Mouse (Mus musculus) small intestine, adult 2 months (tissue): Measurements from ENCODE around the gene Vwa1. TPM values are rescaled to one million over a fixed set of nuclear protein-coding genes. Genes with fewer than 3 reads are reported as not detected.

ENCODE experiments used
- H3K27ac ChIP-seq: fragments of 200-500 bp; 2 replicates; pipeline ENCODE4 v1.5.1; 2012; ENCODE audit warnings: low read depth, low read length, control low read depth, inconsistent platforms; ENCODE audit not compliant: insufficient read depth
- H3K27me3 ChIP-seq: fragments of 200-500 bp; 2 replicates; pipeline ENCODE4 v1.6.1; 2012; ENCODE audit warnings: mild to moderate bottlenecking, moderate library complexity, low read length, inconsistent platforms; ENCODE audit not compliant: control insufficient read depth, insufficient read depth
- H3K36me3 ChIP-seq: fragments of 200-500 bp; 2 replicates; pipeline ENCODE4 v1.6.1; 2012; ENCODE audit warnings: mild to moderate bottlenecking, low read length, control low read depth, inconsistent platforms; ENCODE audit not compliant: control insufficient read depth, insufficient read depth
- H3K4me1 ChIP-seq: fragments of 200-500 bp; 2 replicates; pipeline ENCODE4 v1.6.1; 2012; ENCODE audit warnings: low read length, inconsistent platforms, mixed read lengths; ENCODE audit not compliant: control insufficient read depth, insufficient read depth, insufficient read length
- H3K4me3 ChIP-seq: fragments of 200-500 bp; 2 replicates; pipeline ENCODE4 v1.5.1; 2012; ENCODE audit warnings: low read depth, mild to moderate bottlenecking, control low read depth, inconsistent platforms, low read length, moderate library complexity
- CTCF ChIP-seq: fragments of 200-500 bp; IDR thresholded peaks from 2 replicates; pipeline ENCODE4 v1.5.1; 2012; ENCODE audit warnings: low read depth, mild to moderate bottlenecking, control low read depth, inconsistent platforms, low read length, moderate library complexity, mixed read lengths; ENCODE audit not compliant: insufficient replicate concordance, insufficient read length; ENCODE audit errors: extremely low read depth
- POLR2A ChIP-seq: fragments of 200-500 bp; IDR thresholded peaks from 2 replicates; pipeline ENCODE4 v1.6.1; 2012; ENCODE audit warnings: low read depth, mild to moderate bottlenecking, control low read depth, inconsistent platforms, low read length, moderate library complexity
- WGBS: fragments of 180-500 bp; shearing (Covaris S2); methylation state at CpG from one replicate; pipeline ENCODE4 v1.1.7; 2018; 5-methylcytosine and 5-hydroxymethylcytosine counted together
- polyA plus RNA-seq: library from polyadenylated mRNA; depleted of rRNA; stranded (reverse); fragments of >200 nt; gene quantifications from 2 replicates; pipeline ENCODE4 v1.2.3, GENCODE M21; 2012; rRNA removed

Gene Vwa1
- polyA plus RNA-seq, result 18.5 and 125 TPM in 2 replicates

- peak within 1 kb of the TSS; percentile 69 for H3K4me3 ChIP-seq
- peaks cover 48% of the 10 kb centered on the region for H3K4me1 ChIP-seq
- 0 out of 2 replicates have a peak, but pooled peaks cover 5% of the 10 kb centered on the region for H3K36me3 ChIP-seq
- WGBS, result under 1% methylated on average over 35 of the region's 35 CpGs
- peak; percentile 76 for TF ChIP-seq POLR2A
- TF ChIP-seq CTCF, result no peak
- H3K27me3 ChIP-seq, result no peaks in the 10 kb centered on the region
- peak within 1 kb of the TSS; percentile 91 for H3K27ac ChIP-seq
Measured at GRCm38 (mm10) chr4:155774280-155774754, at the start of gene Vwa1. TSS of gene Vwa1 (minus strand) at chr4:155774698.

GRCm38 (mm10) chr4:155823443-155823842 lies 48.9 kb upstream of the Vwa1 start:
- no peaks in the 10 kb centered on the region for H3K4me1 ChIP-seq
- no peak overlapping the region for H3K27ac ChIP-seq
- no peaks in the 10 kb centered on the region for H3K27me3 ChIP-seq
- WGBS, result 93% methylated on average over 16 of the region's 16 CpGs
- TF ChIP-seq POLR2A, result no peak
- no peak for TF ChIP-seq CTCF
- peaks cover 66% of the 10 kb centered on the region for H3K36me3 ChIP-seq
- H3K4me3 ChIP-seq, result no peak overlapping the region

- 71% methylated on average over 7 of the region's 7 CpGs for WGBS
- Histone ChIP-seq H3K4me3 (no peak overlapping the region), H3K4me1 (no peaks in the 10 kb centered on the region), H3K27ac (no peak overlapping the region), H3K27me3 (no peaks in the 10 kb centered on the region), H3K36me3 (peaks cover 80% of the 10 kb centered on the region)
- peak; percentile 39; the same call in 1 of the 2 replicates for TF ChIP-seq CTCF
- no peak for TF ChIP-seq POLR2A
Measured at GRCm38 (mm10) chr4:155821025-155821424, 46.5 kb upstream of the Vwa1 start.

GRCm38 (mm10) chr4:155817533-155817932 lies 43.0 kb upstream of the Vwa1 start:
- H3K4me3 ChIP-seq, result no peak overlapping the region
- 36% methylated on average over 4 of the region's 4 CpGs for WGBS
- peaks cover 71% of the 10 kb centered on the region for H3K36me3 ChIP-seq
- TF ChIP-seq POLR2A (no peak), CTCF (no peak)
- no peaks in the 10 kb centered on the region for H3K27me3 ChIP-seq
- peaks cover 3% of the 10 kb centered on the region; the same call in 1 of the 2 replicates for H3K4me1 ChIP-seq
- no peak overlapping the region for H3K27ac ChIP-seq

DNA sequence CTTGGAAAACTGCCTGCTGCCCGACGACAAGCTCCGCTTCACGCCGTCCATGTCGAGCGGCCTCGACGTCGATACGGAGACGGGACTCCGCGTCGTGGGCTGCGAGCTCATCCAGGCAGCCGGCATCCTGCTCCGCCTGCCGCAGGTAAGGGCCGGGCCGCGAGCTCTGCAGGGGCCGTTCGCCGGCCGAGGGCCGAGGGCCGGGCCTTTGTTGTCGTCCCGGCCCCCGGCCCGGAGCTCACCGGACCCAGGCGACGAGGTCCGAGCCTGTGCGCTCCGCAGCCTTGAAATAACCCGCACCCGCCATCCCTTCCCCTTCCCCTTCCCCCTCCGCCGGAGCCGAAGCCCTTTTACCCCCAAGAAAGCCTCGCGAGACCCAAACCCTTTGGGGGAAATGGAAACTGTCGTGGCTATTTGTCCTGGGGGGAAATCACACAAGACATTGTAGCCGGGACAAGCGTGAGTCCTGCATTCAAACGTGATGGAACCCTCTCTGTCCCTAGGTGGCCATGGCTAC lies 38.2 kb upstream of the Vwa1 start:
- Histone ChIP-seq H3K36me3 (peaks cover 52% of the 10 kb centered on the region), H3K4me3 (peak overlapping the region; percentile 95), H3K27ac (peak overlapping the region; percentile 78), H3K27me3 (no peaks in the 10 kb centered on the region), H3K4me1 (peaks cover 3% of the 10 kb centered on the region; the same call in 1 of the 2 replicates)
- TF ChIP-seq POLR2A (no peak), CTCF (no peak)
- 1% methylated on average over 49 of the region's 49 CpGs for WGBS

GRCm38 (mm10) chr4:155811929-155812664 lies 37.6 kb upstream of the Vwa1 start, which contains the start of gene Ccnl2:
TSS of gene Ccnl2 (plus strand) at chr4:155812489.
- Histone ChIP-seq H3K27me3 (no peaks in the 10 kb centered on the region), H3K27ac (peak within 1 kb of the TSS; percentile 96), H3K4me3 (peak within 1 kb of the TSS; percentile 95), H3K4me1 (peaks cover 3% of the 10 kb centered on the region; the same call in 1 of the 2 replicates), H3K36me3 (peaks cover 52% of the 10 kb centered on the region)
- under 1% methylated on average over 59 of the region's 60 CpGs for WGBS
- TF ChIP-seq CTCF (no peak), POLR2A (peak; percentile 71)

DNA sequence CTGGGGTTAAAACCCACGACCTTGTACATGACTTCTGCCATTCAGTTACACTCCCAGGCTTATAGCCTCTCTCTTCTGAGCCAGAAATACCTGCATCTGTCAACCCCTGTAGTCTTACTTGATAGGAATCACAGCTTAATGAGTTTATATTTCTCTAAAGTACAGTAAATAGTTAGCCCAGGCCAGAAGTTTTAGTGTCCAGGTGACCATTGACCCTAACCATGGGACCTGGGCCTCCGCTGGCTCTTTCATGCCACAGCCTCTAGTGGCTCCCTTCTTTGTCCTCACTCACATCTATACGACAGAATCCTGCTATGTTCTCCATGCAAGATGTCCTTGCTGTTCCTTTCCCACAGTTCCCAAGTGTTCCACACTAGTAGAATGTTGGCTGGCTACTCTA lies 33.3 kb upstream of the Vwa1 start:
- no peak overlapping the region for H3K27ac ChIP-seq
- peaks cover 33% of the 10 kb centered on the region for H3K36me3 ChIP-seq
- WGBS, result 85% methylated on average over 3 of the region's 3 CpGs
- peaks cover under 1% of the 10 kb centered on the region; the same call in 1 of the 2 replicates for H3K4me1 ChIP-seq
- TF ChIP-seq POLR2A (no peak), CTCF (no peak)
- no peaks in the 10 kb centered on the region for H3K27me3 ChIP-seq
- H3K4me3 ChIP-seq, result no peak overlapping the region
